Mouse (Mus musculus) cortical plate, adult 2 months (tissue): ENCODE results near the gene Gm10337.

ENCODE experiments used
- CTCF ChIP-seq: fragments of 200-500 bp; IDR thresholded peaks from 2 replicates; pipeline ENCODE4 v1.5.1; 2011; ENCODE audit warnings: mild to moderate bottlenecking, control low read depth, low read length; ENCODE audit not compliant: insufficient read depth; ENCODE audit errors: extremely low read depth
- POLR2A ChIP-seq: fragments of 200-500 bp; IDR thresholded peaks from 2 replicates; pipeline ENCODE4 v1.6.1; 2011; ENCODE audit warnings: mild to moderate bottlenecking, low read length, control low read depth; ENCODE audit not compliant: insufficient read depth; ENCODE audit errors: extremely low read depth

- TF ChIP-seq CTCF (no peak), POLR2A (no peak)
Measured at GRCm38 (mm10) chr15:102487664-102488063, 15.9 kb upstream of the Gm10337 start.
